Mouse (Mus musculus) gastrocnemius, postnatal 4 days (tissue): ENCODE results near the gene Dek. TPM values are rescaled to one million over a fixed set of nuclear protein-coding genes. Genes with fewer than 3 reads are reported as not detected.

Experiments used
- DNase-seq, 2 experiments: peaks; one replicate each; pipeline ENCODE4 v3.0.0; 2021 to 2022; ENCODE audit warnings: low spot score in 2 of 2, mixed read lengths in 2 of 2
- long read RNA-seq, 2 experiments: library from polyadenylated mRNA; stranded (forward); transcript quantifications; one replicate each; pipeline ENCODE4 v2.0.0; 2021
- total RNA-seq, 2 experiments: library from RNA; stranded (reverse); gene quantifications; 2 replicates each; pipeline ENCODE4 v1.2.3; 2021

The Dek gene
- 10 to 100 TPM; 82.7 to 90.6 TPM for total RNA-seq
- long read RNA-seq, experiment 1, transcript Dek-201 (11 exons, 2,556 nt): major isoform, 128 of 206 reads
- long read RNA-seq, experiment 1, partial matches to known transcripts: 26 of 206 reads
- long read RNA-seq, experiment 1, other reads (novel, unspliced or antisense): 52 of 206 reads
- long read RNA-seq, experiment 2, transcript Dek-201 (11 exons, 2,556 nt): major isoform, 106 of 167 reads
- long read RNA-seq, experiment 2, partial matches to known transcripts: 29 of 167 reads
- long read RNA-seq, experiment 2, other reads (novel, unspliced or antisense): 32 of 167 reads

DNA sequence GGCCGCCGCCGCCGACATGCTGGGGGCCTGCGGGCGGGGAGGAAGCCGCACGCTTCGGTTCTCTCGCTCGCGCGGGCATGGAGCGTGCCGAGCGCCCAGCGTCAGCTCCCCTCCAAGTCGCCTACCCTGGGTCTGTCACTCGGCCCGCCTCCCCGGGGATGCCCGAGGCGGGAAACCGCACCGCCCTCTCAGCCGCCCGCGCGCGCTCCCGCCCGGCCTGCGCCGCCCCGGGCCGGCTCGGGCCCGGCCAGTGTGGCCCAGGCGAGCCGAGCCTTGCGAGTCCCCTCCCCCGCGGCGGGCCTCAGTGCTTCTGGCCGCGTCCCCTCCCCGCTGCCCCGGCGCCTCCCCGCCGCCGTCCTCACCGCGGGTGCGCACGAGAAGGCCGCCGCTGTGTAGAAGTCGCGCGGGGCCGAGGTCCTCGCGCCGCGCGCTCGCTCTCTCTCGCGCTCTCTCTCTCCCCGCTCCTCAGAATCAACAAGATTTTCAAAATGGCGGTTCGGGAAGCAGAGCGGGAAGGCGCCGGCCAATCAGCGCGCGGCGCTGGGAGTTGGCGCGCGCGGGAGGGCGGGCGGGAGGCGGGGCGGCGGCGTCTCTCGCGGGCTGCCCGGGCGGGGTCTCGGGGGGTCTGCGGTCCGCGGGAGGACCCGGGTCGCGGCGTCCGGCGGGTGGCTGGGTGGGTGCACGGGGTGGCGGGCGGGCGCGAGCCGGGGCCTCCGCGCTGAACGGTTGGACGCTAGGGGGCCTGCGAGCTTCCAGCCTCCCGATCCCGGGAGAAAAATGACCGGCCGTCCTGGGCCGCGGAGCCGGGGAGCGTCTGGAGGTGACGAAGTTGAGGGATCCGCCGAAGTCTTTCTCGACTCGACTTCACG lies at the start of gene Dek:
Gene Dek, minus strand, starts transcription at position 491 of the 869 bp plus-strand sequence.
- DNase-seq: peak; percentile 76 to 83

DNA sequence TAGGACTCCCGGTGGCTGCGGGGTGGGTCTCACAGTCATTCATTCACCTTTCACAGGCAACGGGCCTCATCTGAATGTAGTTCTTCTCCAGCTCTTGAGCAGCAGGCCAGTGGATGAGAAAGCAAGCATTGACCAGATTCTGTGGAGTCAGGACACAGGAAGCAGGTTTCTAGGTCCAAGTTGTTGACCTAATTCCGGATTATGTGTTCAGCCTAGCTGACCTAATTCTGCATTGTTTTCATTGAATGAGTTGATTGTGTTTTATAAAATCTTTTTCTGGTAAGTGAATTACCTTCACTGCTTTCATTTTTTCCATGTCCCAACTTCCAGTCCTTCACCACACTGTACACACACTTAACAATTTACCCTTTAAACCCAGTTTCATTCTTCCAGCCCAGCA lies 48.9 kb upstream of the Dek start:
- no peak for DNase-seq

DNA sequence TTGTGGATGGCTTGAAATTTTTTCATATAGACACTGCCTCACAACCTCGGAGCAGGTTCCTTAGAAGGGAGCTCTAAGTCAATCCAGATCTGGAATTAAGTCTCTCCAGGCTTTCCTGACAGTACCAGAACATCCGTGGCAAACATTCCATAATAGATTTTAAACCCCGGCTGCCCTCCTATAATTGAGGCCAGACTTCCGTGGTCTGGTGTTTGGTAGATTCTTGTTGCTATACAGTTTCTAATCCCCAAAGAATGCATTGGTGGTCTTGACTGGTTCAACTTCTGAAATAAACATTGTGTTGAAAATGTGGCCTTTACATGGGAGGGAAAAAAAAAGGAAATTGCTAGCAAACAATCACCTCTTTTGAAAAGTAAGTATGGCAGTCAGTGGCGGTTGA lies 47.2 kb upstream of the Dek start:
- no peak for DNase-seq

DNA sequence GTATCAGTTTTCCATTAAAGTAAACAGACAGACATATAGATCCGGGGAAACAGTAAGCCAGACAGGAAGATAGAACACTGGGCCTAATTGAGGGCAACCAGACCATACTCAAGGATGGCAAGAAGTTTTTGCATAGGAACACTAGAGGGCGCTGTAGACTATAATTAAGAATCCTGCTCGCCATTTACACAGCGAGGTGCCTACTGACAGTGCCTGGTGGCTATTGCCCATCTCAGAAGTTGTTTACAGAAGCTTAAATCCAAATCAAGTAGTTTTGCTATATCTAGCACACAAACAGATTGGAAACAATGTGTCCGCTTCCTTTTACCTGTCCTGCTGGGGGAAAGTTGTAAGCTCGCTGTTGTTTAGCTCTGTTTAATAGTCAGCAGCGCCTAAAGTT lies 46.4 kb upstream of the Dek start:
- no peak for DNase-seq

DNA sequence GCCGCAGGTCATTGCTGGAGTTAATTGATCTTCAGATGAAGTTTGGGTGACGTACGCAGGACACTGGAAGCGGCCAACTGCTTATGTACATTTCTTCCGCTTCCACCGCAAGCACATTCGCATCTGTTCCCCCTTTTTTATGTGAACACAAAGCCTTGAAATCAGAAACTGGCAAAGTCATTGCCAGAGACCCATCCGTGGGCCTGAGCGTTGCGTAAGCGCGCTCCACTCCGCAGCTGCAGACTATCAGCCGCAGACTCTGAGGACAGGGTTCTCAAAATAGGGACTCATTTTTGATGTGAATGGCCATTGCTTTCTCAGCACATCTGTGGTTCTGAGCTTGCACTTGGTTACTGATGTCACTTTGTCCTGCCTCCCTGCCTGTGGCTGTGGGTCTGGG lies 45.1 kb upstream of the Dek start:
- DNase-seq: no peak

DNA sequence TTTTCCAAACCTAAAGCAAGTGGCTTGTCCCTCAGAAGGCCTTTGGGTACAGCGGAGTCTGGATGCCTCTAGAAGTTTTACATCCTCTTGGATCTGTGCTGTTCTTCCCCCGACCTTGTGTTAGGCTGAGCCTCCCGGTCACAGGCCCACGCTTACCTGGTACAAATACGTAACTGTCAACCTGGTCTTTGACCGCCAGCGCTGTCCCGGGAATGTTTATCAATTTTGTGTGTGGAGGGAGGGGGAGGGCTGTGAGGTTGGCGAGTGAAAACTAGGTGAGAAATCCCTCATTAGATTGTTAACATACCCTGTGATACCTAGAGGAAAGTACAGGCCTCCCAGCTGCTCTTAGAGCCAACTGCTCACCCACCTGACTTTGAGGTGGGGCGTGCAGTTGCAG lies 44.0 kb upstream of the Dek start:
- no peak for DNase-seq

DNA sequence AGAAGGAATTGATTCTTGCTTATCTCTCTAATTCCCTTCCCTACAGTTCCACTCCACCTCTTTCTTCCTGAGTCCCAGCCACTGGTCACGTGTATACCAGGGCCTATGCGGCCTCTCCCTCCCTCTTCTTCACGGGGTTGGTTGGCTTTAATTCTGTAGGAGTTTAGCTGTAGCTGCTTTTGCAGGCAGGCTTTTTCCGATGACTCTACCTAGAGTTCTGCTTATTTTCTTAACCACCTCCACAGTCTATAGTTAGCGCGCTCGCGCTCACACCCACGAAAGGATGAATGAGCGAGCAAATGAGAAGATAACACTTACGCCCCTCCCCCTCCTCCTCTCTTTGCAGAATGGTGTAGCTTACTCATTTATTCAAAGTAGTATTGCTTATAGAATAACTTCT lies 42.6 kb upstream of the Dek start:
- DNase-seq: no peak

DNA sequence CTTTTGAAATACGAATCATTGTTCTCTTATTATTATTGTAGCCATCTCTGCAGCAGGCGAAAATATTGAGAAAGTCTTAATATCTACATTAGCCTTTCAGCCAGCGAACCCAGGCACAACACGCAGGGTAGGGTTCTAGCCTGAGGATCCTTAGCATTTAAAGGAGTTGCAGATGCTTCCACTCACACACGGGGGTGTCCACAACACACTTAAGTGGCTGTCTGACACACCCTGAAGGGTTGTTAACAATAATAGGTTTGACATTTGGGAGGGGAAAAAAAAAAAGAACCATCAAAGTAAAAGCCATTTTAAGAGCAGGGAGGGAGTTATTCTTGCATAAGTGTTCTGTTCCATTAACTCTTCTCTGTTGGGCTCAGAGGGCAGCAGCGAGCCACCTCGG lies 40.4 kb upstream of the Dek start:
- no peak for DNase-seq

DNA sequence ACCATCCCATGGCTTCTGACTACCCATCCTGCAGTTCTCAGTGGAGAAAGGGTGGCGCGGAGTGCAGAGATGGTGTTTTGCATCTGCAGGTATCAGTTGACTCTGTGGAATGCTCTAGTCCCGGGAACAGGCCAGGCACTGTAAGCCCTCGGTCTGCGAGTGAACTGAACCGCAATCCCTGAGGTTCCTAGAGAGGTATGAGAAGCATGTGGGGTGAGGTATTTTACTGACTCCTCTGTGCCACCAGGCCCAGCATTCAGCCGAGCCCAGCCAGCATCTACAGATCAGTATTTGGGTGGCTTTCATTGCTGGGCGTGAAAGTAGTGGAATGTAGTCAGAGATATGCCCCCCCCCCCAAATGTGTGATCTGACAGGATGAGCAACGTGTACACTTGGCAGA lies 39.9 kb upstream of the Dek start:
- no peak for DNase-seq

DNA sequence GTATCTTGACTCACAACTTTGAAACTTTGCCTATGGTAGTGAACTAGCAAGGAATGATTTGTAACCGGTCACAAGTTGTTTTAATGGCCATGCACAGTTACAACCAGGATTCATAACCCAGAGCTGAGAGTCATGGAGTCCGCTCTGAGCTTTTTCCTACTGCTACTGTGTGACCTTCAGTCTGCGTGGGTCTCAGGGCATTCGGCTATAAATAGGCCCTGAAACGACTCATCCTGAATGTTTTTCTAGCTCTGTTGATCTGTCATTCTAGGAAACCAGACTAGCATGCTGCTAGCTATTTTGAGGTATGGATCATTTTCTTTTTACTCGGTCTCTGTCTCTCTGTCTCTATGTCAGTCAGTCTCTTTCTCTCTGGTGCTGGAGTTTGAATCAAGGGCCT lies 36.8 kb upstream of the Dek start:
- no peak for DNase-seq

DNA sequence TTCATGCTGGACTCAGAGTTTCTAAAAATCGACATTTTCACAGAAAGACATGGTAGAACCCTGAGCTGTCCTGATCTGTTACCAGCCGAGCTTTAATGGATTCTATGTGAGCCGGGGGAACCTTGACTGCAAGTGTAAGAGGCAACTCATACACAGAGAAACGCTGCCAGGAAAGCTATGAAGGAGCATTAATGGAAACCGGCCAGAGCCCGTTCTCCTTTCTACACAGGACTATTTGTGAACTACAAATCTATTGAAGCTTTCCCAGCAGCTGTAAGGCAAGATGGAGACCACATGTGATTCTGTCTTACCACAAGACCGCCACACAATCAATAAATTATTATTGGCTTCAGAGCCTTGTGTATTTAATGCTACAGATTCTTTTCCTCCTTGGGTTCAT lies 29.7 kb upstream of the Dek start:
- no peak for DNase-seq

DNA sequence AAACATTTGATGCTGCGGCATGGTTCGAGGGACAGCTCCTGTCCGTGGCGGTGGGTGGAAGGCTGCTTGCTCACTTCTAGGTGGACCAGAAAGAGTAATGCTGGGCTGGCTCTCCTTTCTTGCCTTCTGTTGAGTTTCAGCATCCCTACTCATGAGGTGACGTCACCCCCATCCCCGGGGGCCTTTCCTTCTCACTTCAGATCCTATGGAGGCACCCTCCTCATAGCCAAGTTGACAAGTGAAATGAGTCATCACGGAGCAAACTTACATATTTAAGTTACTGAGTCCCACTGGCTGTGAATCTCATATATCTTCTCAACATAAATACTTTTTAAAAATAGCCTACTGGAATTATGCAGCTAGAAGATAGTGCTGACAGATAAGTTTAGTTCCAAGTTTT lies 28.8 kb upstream of the Dek start:
- DNase-seq: no peak

DNA sequence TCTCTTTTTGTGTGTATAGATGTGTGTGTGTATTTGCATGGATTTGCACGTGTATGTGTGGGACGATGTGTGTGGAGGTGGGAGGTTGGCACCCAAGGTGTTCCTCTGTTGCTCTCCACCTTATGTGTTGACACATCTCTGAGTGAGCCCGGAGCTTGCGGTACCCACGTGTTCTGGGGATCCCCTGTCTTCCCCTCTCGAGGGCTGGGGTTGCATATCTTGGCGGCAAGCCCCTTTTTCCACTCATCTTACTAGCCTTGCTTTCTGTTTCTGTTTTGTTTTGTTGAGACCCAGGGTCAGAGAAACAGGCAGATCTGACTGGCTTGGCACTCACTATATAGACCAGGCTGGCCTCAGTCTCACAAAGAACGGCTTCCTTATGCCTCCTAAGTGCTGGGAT lies 27.1 kb upstream of the Dek start:
- DNase-seq: no peak

DNA sequence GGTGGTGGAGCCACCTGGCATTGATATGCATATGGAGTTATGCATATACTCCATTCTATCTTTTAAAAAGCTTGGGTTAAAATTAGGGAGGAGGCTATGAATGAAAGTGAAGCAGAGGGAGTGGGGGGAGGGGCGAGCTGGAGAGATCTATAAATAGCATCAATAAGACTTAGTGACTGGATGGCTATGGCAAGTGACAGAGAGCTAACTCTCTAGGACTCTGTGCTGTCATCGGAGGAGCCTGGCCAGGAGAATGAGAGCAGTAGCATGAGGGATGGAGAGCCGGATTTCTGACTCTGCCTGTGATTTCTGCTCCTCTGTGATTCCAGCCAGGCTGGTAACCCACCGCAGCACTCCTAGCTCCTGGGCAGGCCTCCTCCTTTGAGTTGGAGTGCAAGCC lies 23.1 kb upstream of the Dek start:
- no peak for DNase-seq

DNA sequence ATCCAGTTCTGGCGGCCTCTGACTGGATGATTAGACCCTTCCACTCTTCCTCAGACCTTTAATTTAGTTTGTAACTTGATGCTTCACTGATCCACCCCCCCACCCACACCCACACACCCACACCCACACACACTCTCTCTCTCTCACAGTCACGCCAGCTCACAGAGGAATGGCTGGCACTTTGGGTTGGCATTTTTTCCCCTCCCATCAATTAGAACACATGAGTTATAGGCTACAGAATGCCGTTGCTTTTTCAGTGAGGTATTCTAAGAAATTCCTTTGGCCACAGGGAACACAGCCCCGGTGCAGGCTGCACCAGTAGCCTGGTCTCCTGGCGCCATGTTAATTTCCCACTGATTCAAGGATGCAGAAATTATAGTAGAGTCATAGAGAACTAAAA lies 19.6 kb upstream of the Dek start:
- DNase-seq: no peak

DNA sequence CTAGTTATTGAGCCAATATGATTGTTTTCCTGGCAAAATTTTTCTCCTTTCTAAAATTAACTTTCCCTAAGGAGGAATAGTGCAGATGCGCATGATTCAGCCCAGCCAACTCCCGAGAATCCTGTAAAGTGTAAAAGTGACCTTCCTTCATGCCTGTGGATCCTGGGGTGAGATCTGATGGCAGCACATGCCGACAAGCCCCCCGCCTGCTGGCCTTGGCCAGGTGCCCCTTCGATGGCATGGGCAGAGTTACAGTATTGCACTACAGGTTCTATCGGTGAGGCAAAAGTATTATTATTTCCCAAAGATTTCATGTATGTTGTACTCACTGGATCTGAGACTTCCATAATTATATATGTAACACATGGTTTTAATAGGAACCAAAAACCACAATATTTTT lies 19.0 kb upstream of the Dek start:
- no peak for DNase-seq

DNA sequence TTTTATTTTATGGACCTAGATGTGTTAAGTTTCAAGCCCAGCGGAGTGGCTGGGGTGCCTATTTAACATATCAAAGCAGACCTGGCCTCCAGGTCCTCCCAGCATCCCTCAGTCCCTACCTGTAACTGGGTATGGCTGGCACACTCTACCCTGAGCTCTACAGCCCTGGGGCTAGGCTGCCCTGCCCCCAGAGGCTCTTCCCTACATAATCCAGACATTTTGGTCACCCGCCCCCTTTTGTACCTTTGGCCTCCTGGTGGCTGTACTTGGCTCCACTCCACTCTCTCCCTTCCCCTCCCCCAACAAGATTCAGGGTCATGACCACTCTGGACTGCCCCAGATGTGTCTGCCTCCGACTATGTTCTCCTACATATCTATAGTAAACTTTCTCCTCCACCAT lies 18.4 kb upstream of the Dek start:
- no peak for DNase-seq

DNA sequence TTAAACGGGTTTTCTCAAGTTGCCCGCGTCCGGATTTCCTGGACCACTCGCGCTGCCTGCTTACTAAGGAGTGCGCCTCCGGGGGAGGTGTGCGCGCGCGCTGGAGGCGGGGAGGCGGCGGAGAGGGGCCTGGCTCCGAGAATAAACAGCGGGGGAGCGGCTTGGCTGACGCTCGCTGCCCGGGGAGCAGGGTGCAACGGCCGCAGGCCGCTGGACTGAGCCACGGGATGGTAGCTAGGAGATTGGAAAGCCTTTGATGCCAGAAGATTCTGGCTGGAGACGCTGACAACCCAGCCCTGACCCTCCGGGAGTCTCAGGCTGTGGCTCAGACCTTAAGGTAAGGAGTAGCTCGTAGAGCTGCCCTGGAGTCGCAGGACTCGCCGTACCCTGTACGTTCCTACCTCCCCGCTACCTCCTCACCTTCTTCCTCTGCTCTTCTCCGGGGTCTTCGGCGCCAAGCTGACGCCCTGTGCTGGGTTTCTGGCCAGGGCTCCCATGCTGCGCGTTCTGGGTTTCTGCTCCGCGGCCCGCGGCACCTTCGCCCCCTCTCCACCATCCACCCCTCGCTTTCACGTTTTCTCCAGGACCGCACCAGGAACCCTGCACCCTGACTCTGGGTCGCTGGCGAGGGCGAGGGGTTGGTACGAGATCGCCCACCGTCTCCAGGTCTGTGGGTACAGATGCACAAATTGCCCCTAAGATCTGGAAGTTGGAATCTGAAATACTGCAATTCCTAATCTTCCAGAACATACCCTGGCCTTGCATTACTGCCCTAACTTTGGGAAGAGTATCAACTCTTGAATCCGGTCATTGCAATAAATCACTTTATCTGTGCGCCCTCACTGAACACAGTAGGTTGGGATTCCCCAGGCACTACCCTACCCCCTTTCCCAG lies 16.8 kb upstream of the Dek start, which contains the start of gene Rnf144b:
Gene Rnf144b, plus strand, starts transcription at position 120 of the 894 bp plus-strand sequence.
- peak in 1 of 2 experiments; percentile 52 for DNase-seq

DNA sequence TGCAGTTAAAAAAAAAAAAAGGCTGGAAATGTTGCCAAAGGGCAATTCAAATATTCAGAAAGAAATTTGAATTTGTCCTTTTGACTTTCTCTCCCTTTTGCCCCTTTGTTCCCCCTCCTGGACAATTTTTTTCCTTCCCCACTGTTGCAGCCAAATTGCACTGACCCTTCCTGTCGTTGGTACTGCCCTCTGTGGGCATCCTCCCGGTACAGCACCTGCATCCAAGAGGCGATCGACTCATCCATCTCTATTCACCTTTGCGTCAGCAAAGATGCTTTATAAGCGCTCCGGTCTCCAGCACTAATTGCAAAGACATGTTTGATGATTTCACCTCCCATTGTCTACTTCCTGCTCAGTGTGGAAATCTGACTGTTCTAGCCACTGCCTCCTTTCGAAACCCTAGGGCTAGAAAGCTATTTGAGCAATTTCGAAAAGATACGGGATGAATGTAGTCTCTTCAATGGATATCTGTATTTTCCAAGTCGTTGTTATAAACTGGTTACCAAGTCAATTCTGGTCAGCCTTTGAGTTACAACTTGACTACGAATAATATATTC lies 15.4 kb upstream of the Dek start:
- no peak for DNase-seq

DNA sequence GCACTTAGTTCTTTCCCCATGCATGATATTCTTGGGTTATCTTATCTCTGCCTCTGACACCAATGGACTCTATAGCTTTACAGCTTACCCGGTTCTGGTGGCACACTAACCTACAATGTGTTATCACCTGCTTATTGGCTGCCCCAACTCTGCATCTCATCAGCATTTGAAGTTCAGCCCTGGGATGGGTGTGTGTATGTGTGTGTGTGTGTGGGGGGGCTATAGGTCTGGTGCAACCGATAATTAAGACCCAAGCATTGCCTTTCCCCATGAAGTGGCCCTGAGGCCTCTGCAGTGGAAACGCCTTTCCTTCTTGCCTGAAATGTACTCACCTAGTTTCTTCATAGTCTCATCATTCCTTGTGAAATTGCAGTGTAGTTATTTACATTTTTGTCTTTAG lies 10.0 kb upstream of the Dek start:
- no peak for DNase-seq

DNA sequence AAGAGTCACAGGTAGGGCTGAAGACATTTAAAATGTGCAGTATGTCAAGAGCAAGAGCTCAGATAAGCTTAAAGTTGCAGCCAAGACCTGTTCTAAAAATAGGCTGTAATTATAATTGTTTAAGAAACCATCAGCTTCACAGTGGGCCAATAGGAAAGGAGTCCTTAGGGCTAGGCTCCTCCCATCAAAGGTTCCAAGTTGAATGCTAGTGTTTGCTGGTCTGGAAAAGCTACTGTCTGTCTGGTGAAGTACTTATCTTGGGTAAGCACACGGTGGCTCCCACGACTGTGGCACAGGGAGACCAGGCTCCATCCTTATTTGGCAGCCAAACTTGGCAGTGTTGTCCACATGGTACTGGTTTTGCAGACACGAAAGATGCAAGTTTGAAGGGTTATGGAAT lies 6.9 kb upstream of the Dek start:
- DNase-seq: no peak
